Mouse (Mus musculus): ENCODE data around the gene Il31ra. TPM values are rescaled to one million over a fixed set of nuclear protein-coding genes. Genes with fewer than 3 reads are reported as not detected.

Il31ra gene
- total RNA-seq, 2 experiments from 2014 or later: 0.75 TPM; not detected in 1

DNA sequence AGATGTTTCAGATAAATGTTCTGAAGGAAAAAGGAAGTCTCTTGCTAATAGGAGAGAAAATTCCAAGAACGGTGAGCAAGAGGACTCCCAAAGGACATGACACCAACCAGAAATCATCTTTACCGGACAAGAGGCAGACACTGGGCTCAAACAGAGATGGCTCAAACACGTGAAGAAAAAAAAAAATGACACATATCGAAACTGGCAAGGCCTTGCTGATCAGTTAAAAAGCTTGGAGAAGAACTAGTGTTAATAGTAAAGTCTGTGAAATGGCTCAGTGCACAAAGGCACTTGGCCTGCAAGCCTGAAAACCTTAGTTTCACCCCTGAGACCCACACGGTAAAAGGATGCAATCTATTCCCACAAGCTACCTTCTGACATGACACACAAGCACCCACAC, 23.4 kb downstream of the Il31ra start:
- DNase-seq (ENCODE audit: low spot score in 2 of 2): no peak
- intact Hi-C loops (cut with DNase I): no loop called here

DNA sequence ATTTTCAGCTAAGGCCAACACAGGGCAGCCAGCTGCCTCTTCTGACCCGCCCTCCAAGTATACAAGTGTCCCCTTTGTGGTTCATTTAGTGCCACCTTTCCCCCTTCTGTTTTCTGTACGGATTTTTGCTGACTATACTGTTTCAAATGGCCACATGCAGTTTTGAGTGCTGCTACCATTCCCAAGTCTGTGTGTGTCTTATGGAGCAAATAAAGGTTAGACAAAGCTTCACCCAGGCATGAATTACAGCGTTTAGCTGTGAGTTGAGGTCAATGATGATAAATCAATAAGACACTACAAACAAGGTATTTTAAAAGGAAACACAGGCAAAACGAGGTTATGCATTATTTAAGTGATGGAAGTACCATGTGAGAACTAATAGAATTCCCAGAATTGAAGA, 24.6 kb downstream of the Il31ra start:
- no peak for DNase-seq (ENCODE audit: low spot score in 2 of 2)
- intact Hi-C loops (cut with DNase I): no loop called here

DNA sequence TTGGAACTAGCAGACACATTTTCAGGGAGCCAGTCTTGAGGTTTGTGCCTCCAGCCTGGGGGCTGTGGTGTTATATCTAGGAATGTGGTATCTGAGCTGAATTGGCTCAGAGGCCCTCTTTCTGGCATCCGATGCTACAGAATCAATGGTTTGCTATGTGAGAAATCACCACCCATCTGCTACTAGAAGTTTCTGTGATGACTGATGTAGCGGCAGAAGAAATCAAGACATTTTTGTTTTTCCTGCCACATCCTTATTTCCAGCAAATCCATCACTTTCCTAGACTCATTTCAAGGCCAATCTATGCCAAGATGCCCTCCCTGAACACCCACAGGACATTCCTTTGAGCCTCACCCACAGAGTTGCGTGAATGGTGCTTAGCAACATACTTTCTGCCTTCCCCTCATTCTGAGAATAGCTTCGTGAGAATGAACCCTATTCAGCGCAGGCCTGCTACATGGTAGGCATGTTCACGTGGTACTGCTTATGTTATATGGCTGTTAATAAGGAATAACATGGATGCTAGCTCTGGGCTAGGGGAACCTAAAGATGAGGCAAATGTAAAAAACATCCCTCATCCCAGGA, 33.5 kb downstream of the Il31ra start:
- intact Hi-C loops (cut with DNase I): no loop called here
- DNase-seq (ENCODE audit: low spot score in 2 of 2): peak; percentile 5 to 30

DNA sequence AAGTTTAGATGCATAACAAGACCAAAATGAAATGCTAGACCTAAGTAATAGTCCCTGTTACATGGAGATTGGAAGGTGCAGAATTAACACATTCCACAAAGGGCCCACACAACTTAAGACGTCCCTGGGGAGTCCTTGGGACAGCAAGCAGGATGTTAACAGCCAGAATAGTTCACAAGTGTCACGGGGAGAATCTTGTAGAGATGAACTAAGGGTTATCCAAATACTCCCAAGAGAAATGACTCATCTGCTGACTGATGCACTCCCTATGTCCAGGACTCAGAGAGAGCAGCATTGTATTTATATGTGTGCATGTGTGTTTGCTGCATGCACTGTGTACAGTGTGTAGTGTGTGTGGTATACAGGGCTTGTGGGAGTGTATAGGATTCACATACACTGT, 37.7 kb downstream of the Il31ra start:
- intact Hi-C loops (cut with DNase I): no loop called here

DNA sequence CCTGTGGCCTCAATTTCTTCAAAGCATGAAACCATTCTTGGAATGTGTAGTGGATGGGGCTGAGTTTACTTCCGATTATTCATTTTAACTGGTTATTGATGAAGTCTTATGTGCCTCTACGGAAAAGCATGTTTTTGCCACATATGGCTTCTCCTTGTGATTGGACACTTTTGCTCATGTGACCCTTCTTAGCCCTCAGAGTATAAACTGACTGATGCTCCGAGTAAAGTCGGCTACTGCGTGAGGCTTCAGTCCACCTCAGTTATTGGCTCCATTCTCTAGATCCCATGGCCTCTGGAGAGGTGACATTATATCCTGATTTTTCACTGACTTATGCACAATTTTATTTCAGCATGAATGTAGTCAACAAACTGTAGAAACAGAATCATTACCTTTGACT, 40.9 kb downstream of the Il31ra start:
- intact Hi-C loops (cut with DNase I): no loop called here
- no peak for DNase-seq (ENCODE audit: low spot score in 2 of 2)

More for the DNA sequence above, 37.7 kb downstream of the Il31ra start:
- DNase-seq (ENCODE audit: low spot score in 2 of 2): no peak

DNA sequence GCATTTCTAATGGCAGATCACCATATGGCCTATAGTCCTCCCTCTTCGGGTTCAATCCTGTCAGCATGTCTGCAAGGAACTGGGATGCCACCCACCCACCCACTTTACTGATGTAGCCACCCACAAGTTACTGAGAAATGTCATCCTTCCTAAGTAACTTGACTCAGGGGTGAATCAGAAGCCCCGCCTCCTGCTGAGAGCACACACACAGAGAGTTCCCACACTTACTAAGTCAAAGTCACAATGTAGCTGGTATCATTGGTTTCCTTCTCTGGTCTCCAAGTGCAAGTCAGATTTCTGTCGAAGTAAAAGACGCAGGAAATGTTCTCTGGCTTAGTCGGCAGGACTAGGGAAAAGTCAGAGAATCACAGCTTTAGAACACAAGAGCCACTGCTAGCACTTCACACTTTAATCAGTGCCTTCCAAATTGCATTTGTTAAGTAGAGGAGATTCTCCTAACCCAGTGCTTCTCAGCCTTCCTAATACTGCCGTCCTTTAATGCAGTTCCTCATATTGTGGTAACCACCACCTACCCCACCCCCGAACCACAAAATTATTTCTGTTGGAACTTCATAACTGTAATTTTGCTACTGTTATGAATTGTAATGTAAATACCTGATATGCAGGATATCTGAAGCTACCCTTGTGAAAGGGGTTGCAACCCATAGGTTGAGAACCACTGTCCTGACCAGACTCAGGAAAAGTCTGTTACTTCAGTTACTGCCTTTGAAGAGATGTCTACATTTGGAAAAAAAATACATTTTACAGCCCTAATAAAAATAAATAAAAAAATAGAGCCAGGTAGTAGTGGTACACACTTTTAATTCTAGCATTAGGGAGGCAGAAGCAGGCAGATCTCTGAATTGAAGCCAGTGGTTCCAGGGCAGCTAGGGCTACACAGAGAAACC, 42.3 kb downstream of the Il31ra start:
- intact Hi-C loops (cut with DNase I): no loop called here
- no peak for DNase-seq (ENCODE audit: low spot score in 2 of 2)

DNA sequence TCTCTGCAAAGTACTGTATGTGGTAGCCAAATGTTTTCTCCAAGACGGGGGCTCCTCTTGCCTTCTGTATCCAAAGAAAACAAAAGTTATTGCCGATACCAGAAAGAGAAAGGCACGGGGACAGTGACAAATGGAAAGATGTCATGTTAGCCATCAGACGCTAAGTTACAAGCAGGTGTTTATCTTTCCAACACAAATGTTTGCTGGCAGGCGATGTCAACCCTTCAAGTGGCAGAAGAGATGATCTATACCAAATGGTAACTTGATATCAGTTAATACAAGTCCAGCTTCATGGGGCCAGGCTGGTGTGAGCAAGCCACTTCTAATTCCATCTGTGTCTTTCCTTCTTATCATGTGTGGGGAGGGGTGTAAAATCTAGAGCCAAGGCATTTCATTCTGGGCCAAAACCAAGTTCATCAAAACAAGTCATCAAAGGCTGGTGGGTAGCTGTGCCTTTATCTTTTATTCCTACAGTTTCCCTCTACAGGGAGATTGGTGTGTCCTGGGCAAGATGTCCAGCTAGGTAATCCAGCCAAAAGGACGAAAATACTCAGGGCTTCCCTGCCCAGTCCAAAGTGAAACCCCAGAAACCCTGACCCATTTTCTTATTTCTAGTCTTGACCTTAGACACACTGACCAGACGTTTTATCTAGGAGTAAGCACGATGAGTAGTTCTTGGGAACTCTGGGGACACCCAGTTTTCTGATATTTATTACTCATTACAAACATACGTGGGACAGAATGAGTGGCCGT, 52.8 kb downstream of the Il31ra start:
- intact Hi-C loops (cut with DNase I): no loop called here
- no peak for DNase-seq (ENCODE audit: low spot score in 2 of 2)

DNA sequence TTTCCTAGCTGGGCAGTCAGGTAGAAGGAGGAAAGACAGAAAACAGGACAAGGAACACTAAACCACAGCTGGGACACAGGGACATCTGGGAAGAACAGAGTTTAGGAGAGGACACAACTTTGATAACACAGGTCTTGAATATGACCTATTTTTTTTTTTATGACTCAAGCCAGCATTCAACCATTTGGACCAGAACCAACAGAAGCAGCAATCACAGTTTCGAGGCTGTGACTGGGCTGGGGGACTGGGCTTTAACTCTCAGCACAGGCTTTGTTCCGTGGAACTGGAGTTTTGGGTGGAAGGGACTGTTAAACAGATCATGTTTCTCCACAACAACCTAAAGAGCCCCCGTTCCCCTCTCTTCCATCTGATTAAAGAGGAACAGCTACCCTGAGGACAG, 53.5 kb downstream of the Il31ra start:
- DNase-seq (ENCODE audit: low spot score in 2 of 2): no peak
- intact Hi-C loops (cut with DNase I): no loop called here

DNA sequence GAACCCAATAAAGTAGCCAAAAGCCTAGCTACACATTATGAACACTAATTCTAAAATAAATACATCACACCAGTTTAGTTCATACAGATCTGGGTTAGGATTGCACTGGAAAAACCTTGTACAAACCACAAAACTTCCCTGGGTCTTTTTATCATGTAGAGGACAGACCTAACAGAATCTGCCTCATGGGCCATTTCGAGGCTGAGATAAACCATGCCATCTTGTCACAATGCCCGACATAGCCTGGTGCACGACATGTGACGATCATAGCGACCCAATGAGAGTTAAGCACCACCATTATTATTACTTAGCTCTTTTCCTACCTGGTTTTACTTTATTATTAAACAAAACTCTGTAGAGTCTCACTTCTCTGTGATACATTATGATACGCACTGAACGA, 57.1 kb downstream of the Il31ra start:
- intact Hi-C loops (cut with DNase I): no loop called here
- DNase-seq (ENCODE audit: low spot score in 2 of 2): no peak

DNA sequence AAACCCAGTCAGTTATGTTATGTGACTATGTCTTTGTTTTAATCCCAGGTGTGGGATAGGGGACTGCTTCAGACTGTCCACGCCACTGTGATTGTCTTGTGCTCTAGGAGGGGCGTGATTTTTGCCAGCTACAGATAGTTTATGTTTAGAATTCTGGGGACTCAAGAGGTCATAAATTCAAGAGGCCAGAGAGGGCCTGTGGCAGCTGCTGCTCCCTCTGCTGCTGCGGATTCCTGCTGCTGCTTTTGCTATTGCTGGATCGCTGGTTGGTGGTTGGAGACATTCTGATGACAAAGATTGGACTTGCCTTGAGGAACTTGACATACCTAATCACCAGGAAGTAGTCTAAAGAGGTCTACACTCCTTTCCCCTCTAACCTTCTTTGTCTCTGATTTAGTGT, 57.5 kb downstream of the Il31ra start:
- no peak for DNase-seq (ENCODE audit: low spot score in 2 of 2)
- intact Hi-C loops (cut with DNase I): no loop called here

DNA sequence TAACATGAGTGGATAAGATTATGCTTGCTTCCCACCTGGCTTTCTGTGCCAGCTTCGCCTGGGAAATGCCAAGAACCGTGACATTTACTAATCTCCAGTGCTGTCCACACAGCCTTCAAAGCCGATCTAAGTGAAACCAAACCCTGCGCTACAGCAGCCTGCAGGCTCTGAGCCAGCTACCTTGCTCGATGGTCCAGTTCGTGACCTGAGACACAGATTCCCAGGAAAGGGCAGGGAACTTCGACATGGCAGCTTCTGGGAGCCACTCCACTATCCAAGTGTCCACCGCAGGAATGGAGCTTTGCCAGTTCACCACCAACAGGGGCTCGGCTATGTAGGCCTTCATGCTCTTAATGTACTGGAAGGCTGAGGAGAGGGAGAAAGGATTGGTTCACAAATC, 60.6 kb downstream of the Il31ra start:
- DNase-seq (ENCODE audit: low spot score in 2 of 2): no peak
- intact Hi-C loops (cut with DNase I): no loop called here

DNA sequence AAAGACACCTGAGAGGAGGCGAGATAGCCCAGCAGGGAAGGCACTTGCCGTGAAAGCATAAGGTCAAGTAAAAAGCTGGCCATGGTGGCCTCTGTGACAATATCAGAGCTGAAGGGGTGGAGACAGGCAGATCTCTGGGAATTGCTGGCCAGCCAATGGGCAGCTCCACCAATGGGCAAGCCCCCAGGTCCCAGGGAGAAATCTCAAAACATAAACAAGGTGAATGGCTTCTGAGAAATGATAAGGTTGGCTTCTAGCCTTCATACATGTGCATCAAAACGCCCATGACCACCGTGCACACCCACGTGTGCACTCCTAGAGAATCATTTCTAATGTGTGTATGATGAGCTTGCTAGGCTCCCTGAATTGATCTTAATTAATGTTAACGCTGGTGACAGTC, 61.9 kb downstream of the Il31ra start:
- intact Hi-C loops (cut with DNase I): no loop called here
- no peak for DNase-seq (ENCODE audit: low spot score in 2 of 2)

DNA sequence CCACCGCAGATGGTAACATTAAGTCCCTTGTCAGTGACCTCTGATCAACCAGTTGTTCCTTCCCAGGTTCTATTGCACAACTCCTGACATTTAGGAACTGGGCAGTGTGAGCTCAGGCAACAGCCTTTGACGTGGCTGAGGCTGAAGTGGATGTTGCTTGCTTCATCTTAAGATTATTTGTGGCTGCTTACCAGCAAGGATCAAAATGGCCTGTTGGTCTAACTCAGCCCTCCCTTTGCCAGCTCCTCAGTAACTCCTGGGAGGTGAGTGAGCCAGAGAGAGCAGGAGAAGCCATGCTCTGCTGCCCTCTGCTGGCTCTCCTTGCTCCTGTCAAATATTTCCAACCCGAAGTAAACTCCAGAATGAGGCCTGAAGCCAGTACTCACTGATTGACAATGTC, 64.3 kb downstream of the Il31ra start:
- DNase-seq (ENCODE audit: low spot score in 2 of 2): peak; percentile 36 to 59
- intact Hi-C loops (cut with DNase I): no loop called here

DNA sequence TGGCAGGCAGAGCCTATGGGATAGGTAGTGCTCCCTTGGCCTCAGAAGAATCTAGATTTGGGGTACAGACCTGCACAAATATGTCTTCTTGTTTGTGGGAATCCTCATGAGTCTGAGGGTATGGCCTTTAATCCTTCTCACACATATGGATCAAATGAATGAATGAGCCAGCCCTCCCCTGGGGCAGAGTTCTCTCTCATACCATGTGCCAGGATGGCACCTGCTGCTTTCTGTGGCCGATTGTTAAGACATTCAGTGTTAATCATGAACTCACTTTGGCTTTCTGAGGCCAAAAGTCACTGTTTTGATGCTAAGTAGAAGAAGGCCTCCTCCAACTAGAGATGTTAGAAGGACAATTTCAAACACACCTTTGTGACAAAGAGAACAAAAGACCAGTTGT, 67.0 kb downstream of the Il31ra start:
- DNase-seq (ENCODE audit: low spot score in 2 of 2): no peak
- intact Hi-C loops (cut with DNase I): no loop called here

DNA sequence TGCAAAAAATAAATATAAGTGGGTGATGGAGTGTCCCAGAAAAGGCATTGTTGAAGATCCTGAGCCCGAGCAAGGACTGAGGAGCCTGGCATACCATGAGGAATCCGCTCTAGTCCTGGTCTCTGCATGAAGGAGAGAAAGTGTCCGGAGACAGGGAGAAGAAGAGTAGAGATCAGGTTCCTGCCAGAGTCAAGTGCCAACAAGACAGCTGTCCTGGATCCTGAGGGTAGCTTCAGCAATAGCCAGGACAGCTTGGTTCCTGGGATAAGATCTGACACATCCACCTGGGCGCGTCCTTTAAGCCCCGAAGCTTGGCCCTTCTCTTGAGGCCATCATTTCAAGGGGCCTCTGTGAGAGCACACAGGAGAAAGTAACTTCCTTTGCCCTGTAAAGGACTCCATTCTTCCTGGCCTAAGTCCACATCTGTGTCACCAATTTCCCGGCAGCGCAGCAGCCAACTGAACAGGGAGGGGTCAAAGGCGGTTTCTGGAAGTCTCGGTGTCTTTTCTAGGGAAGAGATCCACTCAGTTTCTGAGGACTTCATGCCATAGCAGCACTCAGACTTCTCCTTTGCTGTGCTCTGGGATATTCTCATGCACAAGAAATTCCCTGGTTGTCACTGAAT, 70.7 kb downstream of the Il31ra start:
- intact Hi-C loops (cut with DNase I): no loop called here
- DNase-seq (ENCODE audit: low spot score in 2 of 2): no peak

DNA sequence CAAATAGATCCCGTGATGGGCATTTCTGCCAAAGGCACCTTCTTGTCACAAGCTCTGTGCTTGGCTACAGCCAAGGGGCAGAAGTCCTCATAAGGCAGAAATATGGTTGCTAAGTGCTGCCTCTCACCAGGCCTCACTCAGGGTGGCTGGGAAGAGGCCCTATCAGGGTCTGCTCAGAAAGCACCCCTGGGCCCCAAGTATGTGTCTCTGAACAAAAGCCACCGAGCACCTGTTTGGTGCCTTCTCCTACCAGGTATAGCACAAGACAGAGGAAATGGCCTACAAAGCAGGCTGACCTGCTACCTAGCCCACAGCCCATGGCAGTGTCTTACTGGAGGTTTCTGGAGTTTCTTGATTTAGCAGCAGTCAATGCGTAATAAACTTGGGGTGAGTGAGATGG, 71.3 kb downstream of the Il31ra start:
- intact Hi-C loops (cut with DNase I): no loop called here
- no peak for DNase-seq (ENCODE audit: low spot score in 2 of 2)

DNA sequence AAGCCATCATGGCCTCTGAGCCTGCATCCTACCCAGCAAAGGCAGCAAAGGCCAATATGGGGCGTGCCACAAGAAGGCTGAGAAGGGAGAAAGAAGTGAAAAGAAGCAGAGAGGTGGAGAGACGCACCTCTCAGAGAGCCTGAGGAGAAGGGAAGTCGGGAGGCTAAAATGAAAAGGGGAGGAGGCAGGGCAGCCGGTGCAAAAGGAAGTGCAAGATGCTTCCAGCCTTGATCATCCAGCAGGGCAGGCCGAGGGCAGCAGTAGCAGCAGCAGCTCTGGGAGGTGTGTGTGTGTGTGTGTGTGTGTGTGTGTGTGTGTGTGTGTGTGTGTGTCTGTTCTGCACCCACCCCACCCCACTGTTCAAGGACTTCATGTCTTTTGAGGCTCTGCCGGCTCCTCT, 71.9 kb downstream of the Il31ra start:
- intact Hi-C loops (cut with DNase I): no loop called here

DNA sequence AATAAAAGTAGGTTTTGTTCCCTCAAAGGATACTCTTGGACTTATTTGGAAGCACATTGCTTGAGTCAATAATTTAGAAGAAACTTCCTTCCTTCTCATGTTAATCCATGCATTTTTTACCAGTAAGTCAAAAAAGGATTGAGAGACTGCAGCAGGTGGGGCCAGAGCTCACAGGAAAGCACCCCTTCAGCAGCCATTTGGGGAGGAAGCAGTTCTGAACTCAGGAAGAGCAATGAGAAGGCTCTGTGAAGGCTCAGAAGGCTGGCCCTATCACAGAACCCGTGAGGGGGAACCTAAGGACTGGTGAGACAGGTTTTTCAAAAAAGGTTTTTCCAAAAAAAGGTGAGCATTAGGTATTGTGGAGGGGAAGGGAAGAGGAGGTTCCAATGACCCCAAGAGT, 79.6 kb downstream of the Il31ra start:
- intact Hi-C loops (cut with DNase I): no loop called here
- DNase-seq (ENCODE audit: low spot score in 2 of 2): no peak

More for the DNA sequence above, 71.9 kb downstream of the Il31ra start:
- DNase-seq (ENCODE audit: low spot score in 2 of 2): no peak

DNA sequence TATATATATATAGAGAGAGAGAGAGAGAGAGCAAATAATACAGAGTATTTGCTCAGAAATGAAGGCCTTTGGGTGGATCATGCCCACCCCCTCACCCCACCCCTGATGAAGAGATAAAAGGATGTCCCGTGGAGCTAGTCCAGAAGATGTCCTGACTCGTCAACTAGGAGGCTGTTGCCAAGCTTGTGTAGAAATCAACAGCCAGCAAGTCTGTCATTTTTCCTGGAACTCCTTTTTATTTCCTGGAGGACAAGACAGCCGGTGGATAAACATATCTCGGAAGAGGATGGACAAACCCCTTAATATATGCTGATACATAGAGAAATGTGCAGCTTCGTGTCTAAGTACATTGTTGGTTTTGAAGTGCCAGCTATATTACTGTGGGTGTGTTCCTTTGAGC, 81.3 kb downstream of the Il31ra start:
- intact Hi-C loops (cut with DNase I): no loop called here
- no peak for DNase-seq (ENCODE audit: low spot score in 2 of 2)

DNA sequence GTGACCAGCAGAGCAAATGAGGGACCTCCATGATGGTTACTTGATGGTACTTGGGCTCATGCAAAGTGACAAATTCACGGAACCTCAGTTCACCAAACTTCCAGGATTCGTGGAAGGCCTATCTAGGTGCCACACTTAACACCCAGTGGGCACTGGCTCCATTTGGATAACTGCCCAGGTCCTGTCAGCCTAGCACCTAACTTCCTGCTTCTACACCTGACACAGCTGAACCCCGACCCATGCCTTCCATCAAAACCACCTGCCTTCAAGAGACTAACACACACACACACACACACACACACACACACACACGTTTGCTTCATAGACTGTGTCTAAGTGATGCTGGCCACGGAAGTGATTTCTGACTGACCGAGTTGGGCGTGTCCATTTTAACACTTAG, 82.3 kb downstream of the Il31ra start:
- intact Hi-C loops (cut with DNase I): loop anchor here (2.0 kb wide), 1 partner anchor 239 kb away; no protein-coding TSS in a partner anchor

More for the DNA sequence above, 82.3 kb downstream of the Il31ra start:
- DNase-seq (ENCODE audit: low spot score in 2 of 2): no peak
